Mouse (Mus musculus) limb, embryonic 15.5 days (tissue): Measurements from ENCODE around the gene Fam71a. TPM values are rescaled to one million over a fixed set of nuclear protein-coding genes. Genes with fewer than 3 reads are reported as not detected.
A peak's percentile ranks its signal among the peaks of the same experiment; 100 is the strongest.

Experiments used
- ATAC-seq: fragments of 200-750 bp; cut with Nextera tagmentation; 2 replicates; pipeline ENCODE4 v1.8.0; 2017; ENCODE audit warnings: low read depth, moderate TSS enrichment; ENCODE audit not compliant: insufficient number of reproducible peaks, low FRiP score, low TSS enrichment
- H3K27ac ChIP-seq: fragments of 300-500 bp; sonication (generic); 2 replicates; pipeline ENCODE4 v1.5.1; 2015; ENCODE audit warnings: moderate library complexity, mild to moderate bottlenecking, inconsistent platforms
- H3K27me3 ChIP-seq: fragments of 300-500 bp; sonication (generic); 2 replicates; pipeline ENCODE4 v1.6.1; 2015; ENCODE audit warnings: inconsistent platforms
- H3K36me3 ChIP-seq: fragments of 300-500 bp; sonication (generic); 2 replicates; pipeline ENCODE4 v1.6.1; 2015; ENCODE audit warnings: inconsistent platforms
- H3K4me1 ChIP-seq: fragments of 300-500 bp; sonication (generic); 2 replicates; pipeline ENCODE4 v1.6.1; 2015; ENCODE audit warnings: inconsistent platforms
- H3K4me2 ChIP-seq: fragments of 300-500 bp; sonication (generic); 2 replicates; pipeline ENCODE4 v1.6.1; 2015; ENCODE audit warnings: mild to moderate bottlenecking, inconsistent platforms
- H3K4me3 ChIP-seq: fragments of 300-500 bp; sonication (generic); 2 replicates; pipeline ENCODE4 v1.5.1; 2015; ENCODE audit warnings: mild to moderate bottlenecking, inconsistent platforms
- H3K9ac ChIP-seq: fragments of 300-500 bp; sonication (generic); 2 replicates; pipeline ENCODE4 v1.6.1; 2015; ENCODE audit warnings: inconsistent platforms
- H3K9me3 ChIP-seq: fragments of 300-500 bp; sonication (generic); 2 replicates; pipeline ENCODE4 v1.6.1; 2016; ENCODE audit warnings: inconsistent platforms
- WGBS: fragments of 180-500 bp; shearing (Covaris S2); methylation state at CpG from one replicate; pipeline ENCODE4 v1.1.7; 2015; 5-methylcytosine and 5-hydroxymethylcytosine counted together
- polyA plus RNA-seq: library from polyadenylated mRNA; unstranded; fragments of >200 nt; fragmentation: Nextera tagmentation; extraction: Ambion mirVana; gene quantifications from 2 replicates; pipeline ENCODE4 v1.2.1, GENCODE M21; 2015

The Fam71a gene
- polyA plus RNA-seq, 1 experiment from 2014 or later = not detected

DNA sequence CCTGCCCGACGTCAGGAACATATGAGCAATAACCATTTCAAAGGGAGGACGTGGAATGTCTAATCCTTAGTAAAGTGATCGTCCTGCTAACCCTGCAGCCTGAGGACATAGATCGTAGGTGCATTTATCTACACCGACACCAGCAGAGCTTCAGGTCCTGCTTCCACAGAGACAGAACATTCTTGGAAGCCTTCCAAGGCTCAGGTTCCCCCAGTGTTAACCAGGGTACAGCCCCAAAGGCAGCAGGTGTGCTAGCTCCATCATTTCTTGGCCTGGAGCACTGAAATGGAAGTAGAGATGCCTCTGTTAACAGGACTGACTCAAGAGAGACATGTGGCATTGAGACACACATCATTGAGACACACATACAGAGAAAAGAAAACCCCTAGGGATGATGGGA is 27.6 kb upstream of the Fam71a start:
- no peak overlapping the region for H3K4me3 ChIP-seq
- H3K4me2 ChIP-seq = no peak overlapping the region
- H3K9ac ChIP-seq = no peak overlapping the region
- WGBS = 40% methylated on average over 6 of the region's 6 CpGs
- no peaks in the 10 kb centered on the region for H3K36me3 ChIP-seq
- H3K27ac ChIP-seq = no peak overlapping the region
- H3K27me3 ChIP-seq = peaks cover 38% of the 10 kb centered on the region
- no peaks in the 10 kb centered on the region for H3K9me3 ChIP-seq
- no peak for ATAC-seq
- H3K4me1 ChIP-seq = peaks cover 3% of the 10 kb centered on the region; the same call in 1 of the 2 replicates

DNA sequence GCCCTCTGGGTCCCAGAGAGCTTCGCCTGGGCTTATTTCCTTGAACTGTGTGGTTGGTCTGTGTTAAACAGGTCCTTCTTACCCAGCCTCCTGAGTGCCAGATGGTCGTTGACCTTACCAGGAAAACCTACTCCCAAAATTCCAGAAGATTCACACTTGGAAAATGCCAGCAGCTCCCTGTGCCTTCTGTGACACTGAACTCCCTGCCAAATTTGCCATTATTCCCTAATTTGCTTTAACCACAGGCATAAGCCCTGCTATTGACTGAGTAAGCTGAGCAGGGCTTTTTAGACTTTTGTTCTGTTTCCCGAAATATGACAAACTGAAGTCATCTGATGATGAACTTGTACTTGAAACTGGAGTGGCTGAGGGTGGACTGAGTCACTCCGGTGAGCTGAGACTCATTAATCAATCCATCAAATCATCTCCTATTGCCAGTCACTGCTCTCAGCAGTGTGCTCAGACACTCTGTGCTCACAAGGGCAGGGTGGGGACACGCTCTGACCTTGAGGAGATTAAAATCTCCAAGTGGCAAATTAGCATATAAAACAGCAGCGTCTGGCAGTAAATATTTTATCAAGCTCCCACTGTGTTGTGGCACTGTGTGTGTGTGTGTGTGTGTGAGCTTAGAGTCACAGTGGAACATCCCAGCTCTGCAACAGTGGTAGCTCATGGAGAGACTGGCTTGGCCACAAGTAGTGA is 25.2 kb upstream of the Fam71a start:
- no peak overlapping the region for H3K4me3 ChIP-seq
- no peak overlapping the region for H3K4me2 ChIP-seq
- WGBS = 43% methylated on average over 6 of the region's 6 CpGs
- no peaks in the 10 kb centered on the region for H3K36me3 ChIP-seq
- H3K9me3 ChIP-seq = no peaks in the 10 kb centered on the region
- peaks cover 15% of the 10 kb centered on the region for H3K4me1 ChIP-seq
- ATAC-seq = no peak
- no peak overlapping the region for H3K9ac ChIP-seq
- H3K27me3 ChIP-seq = peaks cover 62% of the 10 kb centered on the region
- H3K27ac ChIP-seq = no peak overlapping the region

DNA sequence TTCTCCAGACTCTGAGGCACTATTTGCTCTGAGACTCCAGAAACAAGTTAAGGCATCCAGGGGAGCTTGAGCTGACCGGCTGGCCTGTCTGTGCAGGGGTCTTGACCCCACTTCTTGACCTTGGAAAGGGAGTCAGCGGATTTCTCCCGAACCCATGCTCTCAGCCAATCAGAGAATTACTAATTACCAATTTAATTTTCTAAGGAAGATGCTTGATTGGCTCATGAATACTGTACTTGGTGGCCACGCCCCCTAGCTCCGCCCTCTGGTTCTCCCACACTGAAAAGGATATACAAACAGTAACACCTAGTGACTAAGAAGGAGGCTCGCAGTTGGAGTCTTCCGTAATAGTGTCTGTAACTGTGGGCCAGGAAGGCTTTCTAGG is 21.8 kb upstream of the Fam71a start:
- Histone ChIP-seq H3K27me3 (peaks cover 66% of the 10 kb centered on the region), H3K4me1 (peaks cover 34% of the 10 kb centered on the region)

DNA sequence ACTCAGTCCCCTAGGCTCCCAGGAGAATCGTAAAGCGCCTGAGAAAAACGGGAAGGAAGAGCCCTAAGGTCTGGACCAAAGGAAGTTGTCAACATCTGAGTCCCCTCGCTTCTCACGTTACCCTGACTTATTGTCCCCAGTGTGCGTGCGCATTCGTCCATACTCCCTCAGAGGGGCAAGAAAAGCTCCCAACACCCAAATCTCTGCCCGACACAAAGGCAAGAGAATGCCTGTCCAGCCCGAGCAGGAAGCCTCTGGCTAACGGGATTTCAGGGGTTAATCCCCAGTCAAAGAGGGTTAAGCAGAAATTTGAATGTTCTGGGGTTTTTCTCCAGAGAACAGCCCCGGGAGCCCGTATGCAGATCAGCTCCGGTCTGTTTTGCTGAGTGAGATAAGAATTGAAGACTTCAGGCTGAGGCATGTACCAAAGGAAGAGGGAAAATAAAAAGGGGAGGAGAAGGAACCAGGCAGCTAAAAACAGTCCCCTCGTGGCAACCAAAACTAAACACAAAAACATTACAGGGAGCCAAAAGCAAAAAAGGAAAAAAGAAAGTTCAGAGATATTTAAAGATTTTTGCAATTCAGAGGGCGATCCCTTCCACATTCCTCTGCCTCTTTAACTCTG is 21.3 kb upstream of the Fam71a start:
- ATAC-seq = no peak
- H3K27me3 ChIP-seq = peaks cover 67% of the 10 kb centered on the region
- H3K9me3 ChIP-seq = no peaks in the 10 kb centered on the region
- peak overlapping the region; percentile 63 for H3K4me3 ChIP-seq
- WGBS = under 1% methylated on average over 16 of the region's 16 CpGs
- H3K4me1 ChIP-seq = peaks cover 39% of the 10 kb centered on the region
- H3K36me3 ChIP-seq = no peaks in the 10 kb centered on the region
- H3K27ac ChIP-seq = peak overlapping the region; percentile 38; the same call in 1 of the 2 replicates
- no peak overlapping the region for H3K9ac ChIP-seq
- H3K4me2 ChIP-seq = peak overlapping the region; percentile 99

More for the DNA sequence above, 21.8 kb upstream of the Fam71a start:
- no peak overlapping the region for H3K9ac ChIP-seq
- ATAC-seq = no peak
- H3K4me3 ChIP-seq = no peak overlapping the region
- WGBS = 6% methylated on average over 7 of the region's 7 CpGs
- no peaks in the 10 kb centered on the region for H3K9me3 ChIP-seq
- no peaks in the 10 kb centered on the region for H3K36me3 ChIP-seq
- peak overlapping the region; percentile 99 for H3K4me2 ChIP-seq
- H3K27ac ChIP-seq = 0 out of 2 replicates have a peak overlapping the region, but pooled peaks have one; percentile 9

DNA sequence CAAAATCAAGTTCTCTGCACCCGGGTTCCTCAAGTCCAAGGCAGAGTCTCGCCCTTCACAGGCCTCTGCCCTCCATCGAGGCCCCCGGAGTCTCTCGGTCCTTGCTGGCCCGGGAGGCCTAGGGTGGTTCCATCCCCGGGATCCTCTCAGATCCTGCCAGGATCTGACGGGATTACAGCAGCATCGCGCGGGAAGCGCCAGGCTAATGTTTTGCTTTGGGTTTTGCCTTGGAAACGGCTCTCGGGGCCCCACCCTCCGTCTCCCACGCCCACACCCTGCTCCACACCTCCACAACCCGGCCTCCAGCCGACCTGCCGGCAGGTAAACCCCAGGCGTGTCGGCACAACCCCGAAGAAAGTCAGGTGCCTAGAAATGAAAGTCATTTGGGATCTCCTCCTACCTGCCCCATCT is 20.2 kb upstream of the Fam71a start:
- H3K36me3 ChIP-seq = no peaks in the 10 kb centered on the region
- H3K9me3 ChIP-seq = no peaks in the 10 kb centered on the region
- peaks cover 48% of the 10 kb centered on the region for H3K4me1 ChIP-seq
- H3K27ac ChIP-seq = no peak overlapping the region
- H3K4me2 ChIP-seq = peak overlapping the region; percentile 99
- peaks cover 72% of the 10 kb centered on the region for H3K27me3 ChIP-seq
- no peak overlapping the region for H3K9ac ChIP-seq
- H3K4me3 ChIP-seq = peak overlapping the region; percentile 63
- 1% methylated on average over 22 of the region's 22 CpGs for WGBS
- no peak for ATAC-seq

DNA sequence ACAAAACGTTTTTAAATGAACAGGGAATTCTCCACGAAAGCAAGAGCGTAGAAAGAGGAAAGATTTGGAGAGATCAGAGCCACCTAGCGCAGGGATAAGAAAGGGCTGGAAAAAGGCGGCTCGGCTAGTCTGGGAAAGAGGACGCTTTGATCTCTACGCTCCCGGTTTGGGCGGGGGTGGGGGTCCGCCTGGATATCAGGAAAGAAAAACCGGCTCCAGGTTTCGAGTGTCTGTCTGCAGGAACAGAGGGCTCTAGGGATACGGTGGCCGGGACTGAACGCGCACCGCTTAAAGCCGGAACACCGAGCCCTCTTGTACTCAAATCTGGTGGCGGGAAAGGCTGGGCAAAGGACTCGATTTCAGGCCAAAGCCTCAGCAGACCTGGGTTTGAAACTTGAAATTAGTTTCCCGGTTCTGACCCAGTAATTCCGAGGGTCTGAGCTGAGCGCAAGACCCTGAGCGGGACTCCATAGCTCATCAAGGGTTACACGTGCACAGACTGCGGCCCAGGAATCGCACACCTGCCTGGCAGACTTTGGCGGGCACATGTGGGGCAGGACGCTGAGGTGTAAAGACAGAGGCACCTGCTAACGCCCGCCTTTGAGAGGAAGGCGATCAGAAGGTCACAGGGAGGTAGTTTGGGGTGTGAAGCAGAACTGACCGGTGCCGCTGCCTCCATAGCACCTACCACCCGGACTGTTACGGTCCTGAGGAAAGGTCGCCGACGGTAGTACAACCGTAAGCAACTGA is 19.6 kb upstream of the Fam71a start:
- peak overlapping the region; percentile 99 for H3K4me2 ChIP-seq
- no peaks in the 10 kb centered on the region for H3K9me3 ChIP-seq
- 2% methylated on average over 42 of the region's 42 CpGs for WGBS
- H3K27me3 ChIP-seq = peaks cover 66% of the 10 kb centered on the region
- peaks cover 51% of the 10 kb centered on the region for H3K4me1 ChIP-seq
- H3K36me3 ChIP-seq = no peaks in the 10 kb centered on the region
- peak overlapping the region; percentile 63 for H3K4me3 ChIP-seq
- no peak for ATAC-seq
- H3K27ac ChIP-seq = peak overlapping the region; percentile 68
- peak overlapping the region; percentile 14; the same call in 1 of the 2 replicates for H3K9ac ChIP-seq

DNA sequence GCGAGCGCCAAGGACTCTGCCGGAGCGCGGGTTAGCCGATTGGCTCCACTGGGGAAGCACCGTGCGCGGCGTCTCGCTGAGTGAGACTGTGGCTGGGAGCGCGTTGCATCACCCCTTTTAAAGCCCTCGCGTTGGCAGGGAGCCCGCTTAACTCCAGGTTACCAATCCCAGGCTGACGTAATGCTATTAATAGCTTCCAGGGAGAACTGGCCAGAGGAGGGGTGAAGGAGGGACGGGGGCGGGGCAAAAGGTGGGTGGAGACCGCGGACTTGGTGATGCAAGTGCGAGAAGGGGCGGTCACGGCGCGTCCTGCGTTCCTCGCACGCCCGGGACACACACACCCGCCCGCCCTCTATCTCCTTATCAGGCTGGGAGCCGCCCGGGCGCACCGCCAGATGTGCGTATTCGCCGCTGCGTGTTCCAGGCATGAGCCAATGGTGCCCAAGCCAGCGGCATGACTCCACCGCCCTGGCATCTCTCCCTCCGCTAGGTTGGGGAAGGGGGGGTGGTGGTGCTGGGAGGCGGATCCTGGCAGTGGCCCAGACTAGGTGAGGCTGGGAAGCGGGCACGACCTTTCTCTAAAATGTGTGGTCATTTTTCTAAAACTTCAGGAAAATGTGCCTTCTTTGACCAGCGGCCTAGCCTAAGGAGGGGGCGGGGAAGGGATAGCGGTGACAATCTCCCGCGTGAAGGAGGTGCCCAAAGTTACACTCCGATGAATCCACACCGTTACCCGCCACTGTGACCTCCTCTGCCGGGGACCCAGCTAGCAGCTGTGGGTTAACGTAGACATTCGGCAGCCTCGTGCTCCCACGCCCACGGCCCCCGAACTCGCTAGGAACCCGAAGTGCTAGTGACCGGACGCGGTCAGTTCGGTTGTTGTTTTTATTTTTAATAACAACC is 18.8 kb upstream of the Fam71a start:
- Histone ChIP-seq H3K9ac (peak overlapping the region; percentile 48), H3K27ac (peak overlapping the region; percentile 82), H3K4me3 (peak overlapping the region; percentile 63), H3K4me1 (peaks cover 57% of the 10 kb centered on the region), H3K36me3 (no peaks in the 10 kb centered on the region), H3K27me3 (peaks cover 60% of the 10 kb centered on the region), H3K9me3 (no peaks in the 10 kb centered on the region), H3K4me2 (peak overlapping the region; percentile 99)
- peak; percentile 85 for ATAC-seq
- WGBS = under 1% methylated on average over 67 of the region's 67 CpGs

DNA sequence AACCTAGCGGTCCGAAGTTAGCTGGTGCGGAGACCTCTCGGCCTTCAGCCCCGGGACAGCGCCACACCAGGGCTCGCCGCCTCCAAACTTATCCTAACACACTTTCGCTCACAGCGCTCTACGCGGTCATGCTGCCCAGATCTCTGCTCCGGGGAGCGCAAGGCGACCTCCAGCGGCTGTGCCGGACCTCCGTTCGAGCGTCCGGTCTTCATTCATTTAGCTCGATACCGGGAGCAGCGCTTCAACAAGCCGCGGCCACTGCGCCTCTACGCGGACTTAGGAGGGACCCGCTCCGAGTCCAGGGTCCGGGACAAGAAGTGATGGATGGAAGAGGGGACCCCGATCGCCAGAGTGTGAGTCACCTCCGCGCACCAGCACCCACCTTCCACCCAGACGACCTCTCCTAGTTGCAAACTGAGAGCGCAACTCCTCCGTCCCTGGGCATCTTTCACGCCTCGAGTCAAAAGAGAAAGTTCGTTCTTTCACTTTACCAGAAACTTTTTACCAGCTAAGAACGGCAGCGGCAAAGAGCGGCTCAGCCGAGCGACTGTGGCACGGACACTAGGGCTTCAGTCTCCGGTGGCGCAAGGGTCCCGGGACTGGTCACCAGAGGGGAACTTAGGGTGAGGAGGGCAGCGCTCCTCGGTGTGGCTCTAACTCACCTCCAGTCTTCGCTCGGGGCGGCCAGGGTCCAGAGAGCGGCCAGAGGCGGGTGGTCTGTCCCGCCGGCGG is 18.0 kb upstream of the Fam71a start:
- Histone ChIP-seq H3K9me3 (no peaks in the 10 kb centered on the region), H3K4me1 (peaks cover 60% of the 10 kb centered on the region), H3K9ac (peak overlapping the region; percentile 48), H3K4me3 (peak overlapping the region; percentile 63), H3K4me2 (peak overlapping the region; percentile 99), H3K27me3 (peaks cover 54% of the 10 kb centered on the region), H3K27ac (peak overlapping the region; percentile 82), H3K36me3 (no peaks in the 10 kb centered on the region)
- ATAC-seq = 0 out of 2 replicates have a peak, but pooled peaks have one; percentile 0
- WGBS = under 1% methylated on average over 61 of the region's 61 CpGs

DNA sequence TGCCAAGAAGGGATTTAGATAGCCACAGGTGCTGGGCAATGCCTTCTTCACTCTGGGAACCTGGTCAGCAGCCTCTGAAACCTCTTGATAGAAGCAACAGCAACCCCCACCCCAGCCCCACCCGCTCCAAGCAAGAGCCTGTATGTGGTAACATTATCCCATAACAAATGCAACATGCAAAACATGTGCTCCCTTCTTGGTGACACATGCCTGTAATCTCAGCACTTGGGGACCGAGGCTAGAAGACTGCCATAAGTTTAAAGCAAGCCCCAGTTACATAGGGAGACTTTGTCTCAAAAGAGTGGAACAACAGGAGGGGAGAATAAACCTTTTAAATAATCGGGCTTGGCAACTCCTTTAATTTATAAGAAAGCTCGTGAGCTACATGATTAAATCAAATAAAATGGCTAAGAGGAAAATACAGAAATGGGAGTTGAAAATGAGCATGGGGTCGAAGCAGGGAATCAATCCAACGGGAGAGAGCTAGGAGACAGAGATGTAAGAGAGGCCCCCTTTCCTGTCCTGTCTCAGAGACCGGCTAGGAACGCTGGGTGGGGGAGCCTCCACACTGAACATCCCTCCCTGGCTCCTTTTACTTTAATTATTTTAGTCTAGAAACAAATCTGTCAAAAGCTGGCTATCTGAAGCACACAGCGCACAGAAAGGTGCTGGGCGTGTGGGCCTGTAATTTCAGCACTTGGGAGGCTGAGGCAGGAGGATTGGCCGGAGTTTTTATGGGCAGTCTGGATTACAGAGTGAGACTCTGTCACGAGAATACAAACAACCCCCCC is 17.0 kb upstream of the Fam71a start:
- ATAC-seq = no peak
- Histone ChIP-seq H3K27ac (no peak overlapping the region), H3K9me3 (no peaks in the 10 kb centered on the region), H3K4me2 (peak overlapping the region; percentile 99), H3K27me3 (peaks cover 44% of the 10 kb centered on the region), H3K9ac (no peak overlapping the region), H3K36me3 (no peaks in the 10 kb centered on the region), H3K4me1 (peaks cover 60% of the 10 kb centered on the region), H3K4me3 (peak overlapping the region; percentile 63)
- WGBS = 47% methylated on average over 12 of the region's 12 CpGs

DNA sequence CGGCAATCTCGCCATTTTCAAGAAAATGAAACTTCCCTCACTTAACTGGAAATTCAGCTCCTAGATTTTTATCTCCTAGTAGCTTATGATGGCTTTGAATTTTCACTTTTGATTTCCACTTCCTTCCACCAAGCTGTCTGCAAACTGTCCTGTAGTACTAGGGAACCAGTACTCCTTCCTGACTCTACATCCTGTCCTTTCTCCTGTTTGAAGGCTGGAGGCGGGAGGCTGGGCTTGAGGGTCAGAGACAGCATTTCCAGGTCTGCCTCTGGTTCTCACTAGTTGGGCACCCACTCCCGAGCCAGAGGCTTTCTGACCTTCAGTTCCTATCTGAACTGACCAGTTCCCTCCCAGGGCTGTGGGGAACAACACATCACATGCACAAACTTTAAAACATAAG is 15.8 kb upstream of the Fam71a start:
- no peak overlapping the region for H3K4me3 ChIP-seq
- H3K4me2 ChIP-seq = 0 out of 2 replicates have a peak overlapping the region, but pooled peaks have one; percentile 1
- no peaks in the 10 kb centered on the region for H3K36me3 ChIP-seq
- H3K27ac ChIP-seq = no peak overlapping the region
- ATAC-seq = no peak
- peaks cover 54% of the 10 kb centered on the region for H3K4me1 ChIP-seq
- peaks cover 32% of the 10 kb centered on the region for H3K27me3 ChIP-seq
- 59% methylated on average over 4 of the region's 4 CpGs for WGBS
- H3K9me3 ChIP-seq = no peaks in the 10 kb centered on the region
- no peak overlapping the region for H3K9ac ChIP-seq
